Mouse (Mus musculus) cerebellum, adult 11 months (tissue): Measurements from ENCODE around the gene Slco2b1.

Experiments used
- DNase-seq: peaks from one replicate; pipeline ENCODE4 v3.0.0; 2022

Slco2b1 gene

DNA sequence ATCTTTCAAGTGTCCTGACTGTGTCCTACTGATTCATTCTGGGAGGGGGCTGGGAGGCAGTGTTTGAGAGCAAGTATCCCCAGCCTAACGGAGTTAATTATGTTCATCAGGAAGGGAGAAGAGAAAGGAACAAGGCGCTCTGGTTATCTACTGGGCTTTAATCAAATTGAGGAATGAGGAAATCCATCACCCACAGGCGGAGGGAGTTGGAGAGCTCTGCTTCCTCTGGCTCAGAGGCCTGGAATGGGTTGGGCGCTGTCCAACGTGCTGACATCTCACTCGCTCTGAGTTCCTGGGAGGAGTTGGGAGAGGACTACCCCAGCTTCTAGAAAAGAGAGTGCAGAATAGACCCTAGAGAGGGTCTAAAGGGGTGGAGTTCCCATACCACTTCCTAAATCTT, 62.5 kb downstream of the Slco2b1 start:
- no peak for DNase-seq

DNA sequence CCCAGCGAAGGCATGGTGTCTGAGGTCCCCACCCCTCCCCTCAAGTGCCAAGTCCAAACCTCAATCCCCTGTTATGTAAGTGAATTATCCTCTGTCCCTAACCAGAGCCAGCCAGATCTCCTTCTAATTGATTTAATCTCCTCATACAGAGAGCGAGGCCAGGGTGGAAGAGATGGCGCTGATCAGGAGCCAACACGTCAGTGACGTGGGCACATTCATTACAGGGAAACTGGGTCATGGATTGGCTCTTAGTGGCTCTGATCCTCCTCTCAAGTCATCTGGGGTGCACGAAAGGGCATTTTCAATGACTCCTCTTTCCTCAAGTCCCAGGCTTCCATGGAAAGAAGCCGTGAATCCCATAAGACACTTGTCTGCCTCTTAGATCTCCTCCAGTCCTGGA, 66.4 kb downstream of the Slco2b1 start:
- no peak for DNase-seq

DNA sequence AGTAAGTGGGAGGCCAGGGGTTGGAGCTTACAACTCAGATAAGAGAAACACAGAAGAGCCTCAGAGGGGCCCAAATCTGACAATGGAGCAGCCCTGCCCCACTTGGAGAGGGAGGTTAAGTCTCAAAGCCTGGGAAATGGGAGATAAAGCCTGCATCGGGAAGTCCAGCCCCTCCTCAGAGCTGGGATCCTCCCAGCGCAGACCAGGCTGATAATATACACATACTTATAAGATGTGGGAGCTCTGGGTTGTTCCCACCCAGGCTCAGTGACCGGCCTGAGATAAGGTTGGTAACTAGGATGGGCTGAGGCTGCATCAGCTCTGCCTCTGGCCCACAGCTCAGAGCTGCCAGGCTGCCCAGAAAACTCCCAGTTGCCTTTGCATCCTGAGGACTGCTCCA, 69.1 kb downstream of the Slco2b1 start:
- no peak for DNase-seq

DNA sequence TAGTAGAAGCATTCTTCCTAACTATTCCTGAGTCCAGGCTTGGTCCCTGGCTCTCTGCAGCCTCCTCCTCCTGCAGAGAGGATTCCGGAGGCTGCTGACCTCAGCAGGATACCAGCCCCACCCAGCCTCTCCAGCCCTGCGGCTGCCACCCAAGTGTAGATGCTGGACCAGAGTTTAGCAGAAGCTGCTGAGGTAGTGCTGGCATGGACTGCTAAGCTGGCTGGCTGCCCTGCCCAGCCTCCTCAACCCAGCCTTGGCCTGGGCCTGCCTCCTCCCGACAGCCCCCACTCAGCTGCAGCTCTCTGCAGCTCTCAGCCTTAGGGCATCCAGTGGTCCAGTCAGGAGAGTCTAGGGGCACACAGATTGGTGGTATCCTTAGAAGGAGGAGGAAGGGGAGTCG, 69.9 kb downstream of the Slco2b1 start:
- DNase-seq: no peak

DNA sequence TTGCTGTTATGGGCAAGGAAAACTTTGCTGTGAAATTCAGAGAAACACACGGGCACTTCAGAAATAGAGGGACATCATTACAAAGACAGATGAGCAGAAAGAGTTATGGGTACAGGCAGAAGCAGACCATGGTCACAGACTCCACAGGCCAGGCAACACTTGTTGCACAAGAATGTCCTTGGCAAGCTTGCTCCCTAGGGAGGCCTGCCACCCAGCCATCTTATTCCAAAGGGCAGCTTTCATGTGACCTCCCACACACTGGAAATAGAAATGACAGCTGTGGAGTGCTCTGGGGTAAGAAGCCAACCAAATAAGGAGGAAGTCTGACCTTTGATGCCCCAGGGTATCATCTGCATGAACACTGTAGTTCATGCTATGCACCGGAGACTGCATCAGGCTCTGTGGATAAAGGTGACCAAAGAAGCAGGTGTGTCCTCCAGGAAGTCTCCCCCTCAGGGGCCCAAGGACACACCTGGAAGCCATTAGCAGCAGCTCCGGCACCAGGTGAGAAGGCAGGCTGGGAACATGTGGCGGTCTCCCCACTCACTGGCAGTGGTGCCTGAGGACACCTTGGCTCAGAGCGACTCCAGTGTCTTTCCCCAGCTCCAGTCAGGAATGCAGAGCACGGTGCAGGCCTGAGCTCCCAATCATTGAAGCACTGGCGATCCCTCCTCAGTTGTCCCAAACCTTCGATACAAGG, 77.0 kb downstream of the Slco2b1 start:
- no peak for DNase-seq

DNA sequence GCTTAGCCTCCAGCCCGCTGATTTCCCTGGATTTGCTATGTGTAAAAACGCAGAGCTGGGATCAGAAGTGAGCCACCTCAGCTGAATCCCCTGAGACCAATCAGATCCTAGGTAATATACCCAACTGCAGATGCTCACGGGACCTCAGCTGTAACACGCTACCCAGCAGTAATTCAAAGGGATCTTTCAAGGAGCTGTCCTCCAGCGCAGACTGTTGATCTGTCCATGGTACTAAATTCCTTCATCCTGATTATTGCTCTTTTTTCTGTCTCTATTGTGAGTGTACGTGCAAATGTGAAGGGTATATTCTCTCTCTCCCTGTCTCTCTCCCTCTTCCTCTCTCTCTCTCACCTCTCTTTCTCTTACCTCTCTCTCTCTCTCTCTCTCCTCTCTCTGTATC, 78.9 kb downstream of the Slco2b1 start:
- DNase-seq: no peak

DNA sequence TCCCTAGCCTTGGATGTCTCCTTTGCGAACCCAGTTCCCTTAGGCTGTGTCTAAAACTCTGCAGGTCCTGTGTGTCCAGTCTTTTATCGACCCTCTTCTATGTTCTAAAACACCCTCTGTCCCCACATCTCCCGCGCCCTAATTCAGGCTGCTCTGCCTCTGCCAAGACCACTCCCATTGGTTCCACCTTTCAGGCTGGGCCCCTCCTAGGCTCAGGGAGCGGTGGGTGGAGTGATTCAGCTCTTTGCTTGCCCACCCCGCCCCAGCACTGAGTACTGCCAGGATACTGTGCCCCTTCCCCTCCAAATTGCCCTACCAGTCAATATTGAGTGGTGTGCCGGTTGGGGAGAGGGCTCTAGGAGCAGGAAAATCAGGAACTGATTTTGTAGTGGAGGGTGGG, 83.8 kb downstream of the Slco2b1 start:
- DNase-seq: no peak

DNA sequence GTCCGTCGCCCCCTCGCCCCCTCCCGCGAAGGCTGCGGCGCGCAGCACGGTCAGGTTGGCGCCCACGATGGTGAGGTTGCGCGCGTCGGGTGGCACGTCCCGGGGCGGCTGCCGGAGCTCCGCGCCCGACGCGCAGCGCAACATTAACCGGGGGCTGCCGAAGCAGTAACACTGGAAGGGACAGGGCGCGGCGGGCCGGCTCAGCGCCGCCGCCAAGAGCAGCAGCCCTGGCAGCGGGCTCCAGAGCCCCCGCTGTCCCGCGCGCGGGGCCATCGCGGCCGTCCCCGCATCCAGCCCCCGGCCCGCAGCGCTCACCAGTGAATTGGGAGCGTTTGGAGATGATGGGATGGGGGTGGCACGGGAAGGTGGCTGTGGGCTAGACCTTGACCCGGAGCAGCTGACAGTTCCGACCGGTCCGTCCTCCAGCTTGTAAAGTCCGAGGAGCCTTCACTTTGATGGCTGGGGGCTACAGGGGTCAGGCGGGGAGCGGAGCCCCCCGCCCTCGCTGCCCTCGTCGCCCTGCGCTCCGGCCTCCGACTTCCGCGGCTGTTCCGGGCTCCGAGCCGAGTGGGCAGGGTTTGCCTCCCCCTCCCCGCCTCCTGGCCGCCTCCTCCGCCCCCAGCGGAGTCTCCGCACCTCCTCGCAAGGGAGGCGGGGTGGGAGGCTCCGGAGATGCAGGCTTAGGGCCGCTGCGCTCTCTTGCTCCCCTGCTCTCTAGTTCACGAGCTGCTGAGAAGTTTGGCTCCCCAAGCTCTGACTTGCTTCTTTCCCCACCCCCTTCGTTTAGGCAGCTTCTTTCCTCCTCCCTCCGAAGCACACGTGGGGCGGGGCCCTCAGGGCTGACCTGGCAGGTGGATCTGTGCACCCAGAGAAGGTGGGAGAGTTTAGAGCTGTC, 84.5 kb downstream of the Slco2b1 start, which contains the start of gene Tpbgl:
Gene Tpbgl (minus strand): TSS at position 728 of the 895 bp plus-strand sequence.
- no peak for DNase-seq

DNA sequence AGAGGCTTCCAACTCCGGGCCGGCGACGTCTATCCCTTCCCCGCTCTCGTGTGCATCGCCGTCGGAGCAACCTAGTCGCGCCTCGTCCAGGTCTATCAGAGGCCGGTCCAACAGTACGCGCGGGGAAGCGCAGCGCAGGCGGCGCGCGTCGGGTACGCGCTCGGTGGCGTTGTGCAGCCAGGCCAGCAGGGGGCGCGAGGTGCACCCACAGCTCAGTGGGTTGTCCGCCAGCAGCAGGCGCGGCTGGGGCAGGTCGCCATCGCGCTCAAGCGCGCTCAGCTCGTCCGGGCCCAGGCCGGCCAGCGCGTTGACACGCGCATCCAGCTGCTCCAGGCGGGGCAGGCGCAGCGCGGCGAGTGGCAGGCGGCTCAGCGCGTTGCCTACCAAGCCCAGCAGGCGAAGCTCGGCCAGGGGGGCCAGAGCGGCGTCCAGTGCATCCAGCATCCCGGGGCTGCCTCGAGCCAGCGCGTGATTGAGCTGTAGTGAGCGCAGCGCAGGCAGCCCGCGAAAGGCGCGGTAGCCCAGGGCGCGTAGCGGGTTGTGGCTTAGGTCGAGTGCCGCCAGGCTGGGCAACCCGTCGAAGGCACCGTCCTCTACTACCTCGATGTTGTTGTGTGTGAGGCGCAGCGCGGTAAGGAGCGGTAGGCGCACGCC, 85.3 kb downstream of the Slco2b1 start:
- DNase-seq: peak; percentile 69

DNA sequence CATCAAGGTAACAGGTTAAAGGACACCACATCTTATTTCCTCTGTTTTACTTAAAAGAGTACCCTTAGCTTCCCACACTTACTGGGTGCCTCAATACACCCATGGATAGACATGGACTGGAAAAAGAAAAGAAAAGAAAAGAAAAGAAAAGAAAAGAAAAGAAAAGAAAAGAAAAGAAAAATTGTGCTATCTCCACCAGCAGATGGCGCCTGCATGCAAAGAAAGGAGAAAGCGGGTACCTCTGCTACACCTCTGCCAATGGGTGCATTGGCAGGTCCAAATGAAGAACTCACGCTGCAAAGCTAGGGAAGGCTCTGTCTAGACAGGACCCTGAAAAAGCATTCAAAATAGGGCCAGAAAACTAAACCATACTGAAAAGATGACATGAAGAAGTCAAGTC, 92.3 kb downstream of the Slco2b1 start:
- peak; percentile 33 for DNase-seq

DNA sequence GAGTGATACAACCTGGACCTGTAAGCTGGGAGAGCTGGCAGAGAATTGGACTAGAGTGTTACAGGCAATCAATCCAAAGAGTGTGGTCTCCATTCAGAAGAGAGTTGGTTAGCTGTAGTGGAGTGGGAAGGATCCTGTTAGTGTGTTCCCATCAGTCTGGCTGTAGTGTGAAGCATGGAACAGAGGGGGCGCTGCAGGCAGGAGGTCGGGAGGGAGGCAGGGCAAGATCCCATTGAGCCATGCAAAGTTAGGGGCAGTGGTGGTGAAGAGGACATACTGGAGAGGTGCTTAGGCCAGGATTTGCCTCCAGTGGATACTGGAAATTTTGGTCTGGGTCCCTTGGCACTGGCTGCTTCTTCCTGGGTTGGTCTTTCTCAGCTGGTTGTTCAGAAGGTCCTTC, 92.9 kb downstream of the Slco2b1 start:
- no peak for DNase-seq
